Mouse (Mus musculus): ENCODE measurements around the gene Nhej1. TPM values are rescaled to one million over a fixed set of nuclear protein-coding genes. Genes with fewer than 3 reads are reported as not detected.

Nhej1 gene
- polyA plus RNA-seq, 1 experiment from 2014 or later: 10.2 TPM

DNA sequence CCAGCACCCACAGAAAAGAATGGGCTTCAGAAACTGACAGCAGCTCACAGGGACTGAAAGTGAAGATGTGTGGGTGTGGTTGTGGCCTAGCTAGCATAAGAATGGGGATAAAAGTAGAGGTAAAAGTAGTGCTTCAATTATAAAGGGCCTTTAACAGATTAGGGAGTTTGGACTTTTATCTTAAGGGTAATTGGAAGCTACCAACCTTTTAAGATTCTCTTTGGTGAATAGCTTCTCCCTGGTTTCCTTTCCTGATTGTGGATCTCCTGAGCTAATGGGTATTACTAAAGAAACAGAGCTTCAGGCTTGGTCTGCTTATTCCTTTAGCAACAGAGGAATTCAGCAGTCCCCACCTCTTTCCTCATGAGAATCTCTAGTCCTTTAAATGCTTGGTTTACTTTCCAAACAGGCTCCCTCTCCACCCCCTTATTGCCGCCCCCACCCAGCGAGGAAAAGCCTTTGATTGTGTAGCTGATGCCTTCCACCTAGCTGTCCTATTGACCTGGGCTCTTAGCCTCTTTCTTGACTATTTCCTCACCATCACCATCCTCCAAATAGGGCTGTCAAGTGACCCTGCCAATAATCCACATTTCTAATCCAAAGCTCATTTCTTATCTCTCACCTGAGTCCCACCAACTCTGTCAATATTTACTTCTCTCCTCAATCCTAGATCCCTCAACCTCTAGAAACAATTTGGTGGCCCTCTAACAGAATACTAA, 97.8 kb downstream of the Nhej1 start:
- Histone ChIP-seq H3K9ac (ENCODE audit: low read depth, low read length) (no peak overlapping the region), H3K27me3 (replicated peaks; ENCODE audit: control insufficient read depth, insufficient read depth, low read length) (no peaks in the 10 kb centered on the region), H3K4me2 (ENCODE audit: low read depth, low read length) (no peak overlapping the region), H3K4me1 (ENCODE audit: control insufficient read depth, insufficient read depth, low read length) (peaks cover 9% of the 10 kb centered on the region; the same call in 1 of the 2 replicates), H3K4me3 (ENCODE audit: low read length) (no peak overlapping the region), H3K27ac (ENCODE audit: low read length) (no peak overlapping the region), H3K36me3 (ENCODE audit: control insufficient read depth, insufficient read depth, low read length) (no peaks in the 10 kb centered on the region), H3K9me3 (ENCODE audit: control insufficient read depth, low read length) (no peaks in the 10 kb centered on the region)
- 0 out of 2 replicates have a peak, but pooled peaks have one; percentile 27 for ATAC-seq
- 42% methylated on average over 2 of the region's 2 CpGs for WGBS

DNA sequence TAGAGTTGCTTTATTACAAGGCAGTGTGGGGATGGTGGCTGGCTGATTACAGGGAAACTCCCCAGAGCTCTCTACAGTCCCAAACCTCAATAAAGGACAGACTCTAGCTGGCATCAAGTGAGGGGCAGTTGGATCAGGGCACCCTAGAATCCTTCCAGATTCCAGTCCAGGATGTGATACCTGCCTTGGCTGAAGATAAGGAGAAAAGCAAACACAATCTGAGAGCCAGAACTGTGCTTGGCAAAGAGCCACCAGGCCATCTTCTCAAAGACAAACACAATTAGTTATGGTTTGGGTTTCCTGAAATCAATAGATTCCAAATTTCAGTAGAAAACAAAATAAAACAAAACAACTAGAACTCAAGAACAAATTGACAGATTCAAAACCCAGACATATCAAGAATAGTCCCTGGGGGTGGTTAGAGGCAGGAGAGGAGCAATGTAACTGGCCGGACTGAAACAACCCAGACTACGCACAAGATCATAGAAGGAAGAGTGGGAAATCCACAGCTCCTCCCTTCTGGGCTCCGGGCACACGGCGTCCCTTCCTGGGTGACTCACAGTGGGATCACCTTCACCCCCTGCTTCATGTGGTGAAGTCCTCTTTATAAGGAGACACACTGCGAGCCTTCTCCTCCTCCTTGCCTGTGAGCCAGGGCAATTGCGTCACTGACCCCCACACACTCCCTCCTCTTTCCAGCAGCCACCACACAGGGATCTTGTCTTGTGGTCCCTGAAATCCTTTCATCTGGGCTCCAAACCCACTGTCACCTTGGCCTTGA, 100.4 kb downstream of the Nhej1 start:
- peak; percentile 59; the same call in 1 of the 2 replicates for ATAC-seq
- H3K9me3 ChIP-seq (ENCODE audit: control insufficient read depth, low read length): no peaks in the 10 kb centered on the region
- H3K36me3 ChIP-seq (ENCODE audit: control insufficient read depth, insufficient read depth, low read length): no peaks in the 10 kb centered on the region
- no peak overlapping the region; the same call in 1 of the 2 replicates for H3K27ac ChIP-seq (ENCODE audit: low read length)
- no peak overlapping the region for H3K4me2 ChIP-seq (ENCODE audit: low read depth, low read length)
- H3K9ac ChIP-seq (ENCODE audit: low read depth, low read length): no peak overlapping the region
- no peak overlapping the region for H3K4me3 ChIP-seq (ENCODE audit: low read length)
- peaks cover 12% of the 10 kb centered on the region; the same call in 1 of the 2 replicates for H3K4me1 ChIP-seq (ENCODE audit: control insufficient read depth, insufficient read depth, low read length)
- no peaks in the 10 kb centered on the region for H3K27me3 ChIP-seq (replicated peaks; ENCODE audit: control insufficient read depth, insufficient read depth, low read length)
- WGBS: 48% methylated on average over 7 of the region's 7 CpGs

DNA sequence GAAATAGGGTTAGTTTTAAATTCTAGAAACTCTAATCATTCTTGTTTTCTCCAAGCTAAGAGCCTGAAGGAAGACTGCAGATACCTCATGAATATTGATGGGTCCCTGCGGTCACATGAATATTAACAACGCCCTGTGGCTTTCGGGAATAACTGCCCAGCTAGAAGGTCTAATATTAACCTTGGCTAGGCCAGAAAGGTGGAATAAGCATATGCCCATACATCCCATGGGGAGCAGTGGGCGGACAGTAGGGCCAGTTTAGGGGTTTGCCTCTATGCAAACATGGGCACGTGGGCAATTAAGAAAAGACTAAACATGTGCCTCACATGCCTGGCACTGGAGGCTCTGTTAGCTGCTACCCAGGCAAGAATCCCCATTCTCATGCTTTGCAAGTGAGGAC, 102.8 kb downstream of the Nhej1 start:
- no peaks in the 10 kb centered on the region for H3K27me3 ChIP-seq (replicated peaks; ENCODE audit: control insufficient read depth, insufficient read depth, low read length)
- H3K4me1 ChIP-seq (ENCODE audit: control insufficient read depth, insufficient read depth, low read length): peaks cover 12% of the 10 kb centered on the region; the same call in 1 of the 2 replicates
- no peak for ATAC-seq
- H3K4me2 ChIP-seq (ENCODE audit: low read depth, low read length): no peak overlapping the region
- no peak overlapping the region for H3K27ac ChIP-seq (ENCODE audit: low read length)
- H3K9ac ChIP-seq (ENCODE audit: low read depth, low read length): no peak overlapping the region
- no peaks in the 10 kb centered on the region for H3K9me3 ChIP-seq (ENCODE audit: control insufficient read depth, low read length)
- 63% methylated on average over 5 of the region's 5 CpGs for WGBS
- H3K4me3 ChIP-seq (ENCODE audit: low read length): no peak overlapping the region
- H3K36me3 ChIP-seq (ENCODE audit: control insufficient read depth, insufficient read depth, low read length): no peaks in the 10 kb centered on the region

DNA sequence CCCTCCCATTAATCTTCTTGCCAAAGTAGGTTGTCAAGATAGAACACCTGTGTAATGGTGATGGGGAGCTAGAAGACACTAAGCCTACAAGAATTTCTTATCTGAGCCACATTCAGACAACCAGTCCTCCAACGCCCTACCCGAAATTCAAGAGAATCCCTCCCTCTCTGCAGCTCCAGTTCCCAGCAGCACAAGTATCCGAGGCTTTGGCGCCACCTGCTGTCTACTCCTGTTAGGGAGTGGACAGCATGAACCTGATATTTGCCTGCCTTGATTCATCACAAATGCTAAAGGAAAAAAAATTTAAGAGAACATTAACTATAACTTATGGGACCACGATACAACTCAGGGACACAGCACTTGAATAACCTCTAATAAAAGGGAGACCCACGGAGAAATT, 108.2 kb downstream of the Nhej1 start:
- Histone ChIP-seq H3K27me3 (replicated peaks; ENCODE audit: control insufficient read depth, insufficient read depth, low read length) (no peaks in the 10 kb centered on the region), H3K4me3 (ENCODE audit: low read length) (no peak overlapping the region), H3K9ac (ENCODE audit: low read depth, low read length) (no peak overlapping the region), H3K9me3 (ENCODE audit: control insufficient read depth, low read length) (no peaks in the 10 kb centered on the region), H3K27ac (ENCODE audit: low read length) (no peak overlapping the region), H3K4me2 (ENCODE audit: low read depth, low read length) (no peak overlapping the region), H3K4me1 (ENCODE audit: control insufficient read depth, insufficient read depth, low read length) (peaks cover 5% of the 10 kb centered on the region; the same call in 1 of the 2 replicates), H3K36me3 (ENCODE audit: control insufficient read depth, insufficient read depth, low read length) (no peaks in the 10 kb centered on the region)
- WGBS: 3% methylated on average over 6 of the region's 6 CpGs
- peak; percentile 63 for ATAC-seq

DNA sequence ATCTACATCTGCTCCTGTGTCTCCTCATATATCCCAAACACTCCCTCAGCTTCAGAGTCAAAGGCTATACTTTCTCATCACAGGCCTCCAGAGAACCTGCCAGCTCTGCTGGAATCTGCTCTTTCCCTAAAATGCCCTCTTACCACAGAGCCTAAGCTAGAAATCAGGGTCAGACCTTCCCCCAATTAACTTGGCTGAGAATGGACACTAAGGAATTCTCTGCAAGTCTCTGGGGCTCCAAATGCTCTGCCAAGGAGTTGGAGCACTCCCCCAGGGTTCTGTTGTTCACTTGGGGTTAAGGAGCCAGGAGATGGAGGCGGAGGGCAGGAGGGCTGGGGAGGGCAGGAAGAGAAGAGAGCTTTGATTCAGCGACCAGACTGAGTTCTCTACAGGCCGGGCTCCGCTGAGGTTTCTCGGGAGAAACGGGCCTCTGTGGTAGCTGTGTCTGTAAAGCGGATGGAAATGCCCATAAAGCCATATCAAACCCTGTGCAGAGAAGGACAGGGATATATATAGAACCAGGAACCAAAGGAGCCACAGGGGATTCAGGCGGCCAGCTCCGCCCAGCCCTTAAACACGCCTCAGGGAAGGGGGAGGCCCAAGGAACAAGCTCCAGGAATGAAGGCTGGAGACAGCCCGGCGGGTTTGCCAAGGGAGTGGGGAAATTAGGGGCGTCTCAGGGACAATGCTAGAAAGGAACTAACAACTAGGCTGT, 109.3 kb downstream of the Nhej1 start:
- H3K4me3 ChIP-seq (ENCODE audit: low read length): peak overlapping the region; percentile 18
- H3K27me3 ChIP-seq (replicated peaks; ENCODE audit: control insufficient read depth, insufficient read depth, low read length): no peaks in the 10 kb centered on the region
- H3K9me3 ChIP-seq (ENCODE audit: control insufficient read depth, low read length): no peaks in the 10 kb centered on the region
- peak overlapping the region; percentile 35; the same call in 1 of the 2 replicates for H3K9ac ChIP-seq (ENCODE audit: low read depth, low read length)
- peak overlapping the region; percentile 42 for H3K4me2 ChIP-seq (ENCODE audit: low read depth, low read length)
- peaks cover 6% of the 10 kb centered on the region; the same call in 1 of the 2 replicates for H3K4me1 ChIP-seq (ENCODE audit: control insufficient read depth, insufficient read depth, low read length)
- H3K36me3 ChIP-seq (ENCODE audit: control insufficient read depth, insufficient read depth, low read length): no peaks in the 10 kb centered on the region
- peak; percentile 79 for ATAC-seq
- peak overlapping the region; percentile 17; the same call in 1 of the 2 replicates for H3K27ac ChIP-seq (ENCODE audit: low read length)
- WGBS: 15% methylated on average over 13 of the region's 13 CpGs

DNA sequence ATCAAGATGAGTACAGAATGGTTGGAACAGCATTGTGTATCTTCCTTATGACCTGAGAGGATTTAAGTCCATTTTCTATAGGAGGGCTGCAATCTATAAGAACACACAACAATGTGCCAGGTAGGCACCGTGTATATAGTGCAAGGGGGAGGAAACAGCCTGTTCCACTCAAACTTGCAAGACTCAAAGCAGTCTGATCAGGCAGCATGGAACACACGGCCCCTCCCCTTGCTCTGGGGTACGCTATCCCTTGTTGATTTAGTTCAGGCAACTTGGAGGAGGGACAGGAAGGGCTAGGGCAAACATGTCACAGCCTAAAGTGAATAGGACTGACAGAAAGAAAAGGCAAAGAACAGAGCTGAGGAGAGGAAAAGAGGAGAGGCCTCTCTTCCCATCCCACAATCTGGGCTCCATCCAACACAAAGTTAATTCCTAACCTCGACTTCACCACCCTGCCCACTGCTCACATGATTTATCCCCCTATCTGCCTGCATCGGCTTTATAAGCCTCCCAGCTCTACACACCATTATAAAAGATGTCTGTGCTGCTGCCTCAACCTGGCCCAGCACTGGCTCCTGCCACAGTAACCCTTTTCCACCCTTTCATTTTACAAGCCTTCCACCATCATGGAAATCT, 110.7 kb downstream of the Nhej1 start:
- Histone ChIP-seq H3K9ac (ENCODE audit: low read depth, low read length) (no peak overlapping the region), H3K36me3 (ENCODE audit: control insufficient read depth, insufficient read depth, low read length) (no peaks in the 10 kb centered on the region), H3K9me3 (ENCODE audit: control insufficient read depth, low read length) (no peaks in the 10 kb centered on the region), H3K4me2 (ENCODE audit: low read depth, low read length) (no peak overlapping the region), H3K27ac (ENCODE audit: low read length) (no peak overlapping the region), H3K4me3 (ENCODE audit: low read length) (no peak overlapping the region), H3K4me1 (ENCODE audit: control insufficient read depth, insufficient read depth, low read length) (peaks cover 6% of the 10 kb centered on the region; the same call in 1 of the 2 replicates), H3K27me3 (replicated peaks; ENCODE audit: control insufficient read depth, insufficient read depth, low read length) (no peaks in the 10 kb centered on the region)
- WGBS: 22% methylated on average over 5 of the region's 5 CpGs
- ATAC-seq: peak; percentile 51

DNA sequence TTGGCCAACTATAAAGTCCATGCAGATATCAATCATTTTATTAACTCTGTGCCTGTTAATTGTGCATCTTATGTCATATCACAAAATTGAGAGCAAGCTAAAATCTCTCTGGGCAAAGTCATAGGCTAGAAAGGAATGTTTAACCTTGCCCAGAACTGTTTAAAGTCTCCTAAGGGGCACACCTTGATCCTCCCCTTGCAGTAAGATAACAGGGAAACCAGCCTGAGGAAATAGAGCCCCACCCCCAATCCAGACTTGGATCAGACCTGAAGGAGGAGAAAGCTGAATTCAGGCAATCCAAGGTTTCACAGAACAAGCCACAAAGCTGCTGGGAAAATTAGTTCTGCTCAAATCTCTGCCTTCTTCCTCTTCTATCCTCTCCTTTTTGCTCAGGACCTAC, 114.2 kb downstream of the Nhej1 start:
- ATAC-seq: peak; percentile 69

DNA sequence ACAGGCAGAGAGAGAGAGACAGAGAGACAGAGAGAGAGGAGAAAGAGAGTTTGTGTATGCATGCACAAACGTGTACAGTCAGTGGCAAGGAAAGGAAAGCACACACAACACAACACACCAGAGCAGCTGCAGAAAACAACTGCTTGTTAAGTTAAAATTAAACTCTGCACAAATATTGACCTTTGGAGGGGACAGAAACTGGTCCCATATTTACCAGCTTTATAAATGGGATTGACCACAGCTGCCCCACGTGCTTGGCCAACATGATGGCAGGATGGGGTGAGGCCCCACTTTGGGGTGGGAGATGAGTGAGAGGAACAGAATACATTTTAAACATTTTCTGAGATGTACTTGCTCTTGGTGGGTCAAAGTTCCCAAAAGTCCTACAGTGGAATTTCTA, 114.8 kb downstream of the Nhej1 start:
- WGBS: 40% methylated on average over 2 of the region's 2 CpGs
- H3K9ac ChIP-seq (ENCODE audit: low read depth, low read length): no peak overlapping the region
- no peak overlapping the region for H3K27ac ChIP-seq (ENCODE audit: low read length)
- H3K4me2 ChIP-seq (ENCODE audit: low read depth, low read length): no peak overlapping the region
- H3K4me3 ChIP-seq (ENCODE audit: low read length): no peak overlapping the region
- no peak for ATAC-seq
- H3K9me3 ChIP-seq (ENCODE audit: control insufficient read depth, low read length): no peaks in the 10 kb centered on the region
- no peaks in the 10 kb centered on the region for H3K27me3 ChIP-seq (replicated peaks; ENCODE audit: control insufficient read depth, insufficient read depth, low read length)
- H3K4me1 ChIP-seq (ENCODE audit: control insufficient read depth, insufficient read depth, low read length): peaks cover 10% of the 10 kb centered on the region
- no peaks in the 10 kb centered on the region for H3K36me3 ChIP-seq (ENCODE audit: control insufficient read depth, insufficient read depth, low read length)

More for the DNA sequence above, 114.2 kb downstream of the Nhej1 start:
- no peak overlapping the region for H3K27ac ChIP-seq (ENCODE audit: low read length)
- H3K4me2 ChIP-seq (ENCODE audit: low read depth, low read length): no peak overlapping the region
- no peaks in the 10 kb centered on the region for H3K9me3 ChIP-seq (ENCODE audit: control insufficient read depth, low read length)
- H3K4me3 ChIP-seq (ENCODE audit: low read length): no peak overlapping the region
- no peak overlapping the region for H3K9ac ChIP-seq (ENCODE audit: low read depth, low read length)
- H3K27me3 ChIP-seq (replicated peaks; ENCODE audit: control insufficient read depth, insufficient read depth, low read length): no peaks in the 10 kb centered on the region
- H3K36me3 ChIP-seq (ENCODE audit: control insufficient read depth, insufficient read depth, low read length): no peaks in the 10 kb centered on the region
- H3K4me1 ChIP-seq (ENCODE audit: control insufficient read depth, insufficient read depth, low read length): peaks cover 7% of the 10 kb centered on the region

DNA sequence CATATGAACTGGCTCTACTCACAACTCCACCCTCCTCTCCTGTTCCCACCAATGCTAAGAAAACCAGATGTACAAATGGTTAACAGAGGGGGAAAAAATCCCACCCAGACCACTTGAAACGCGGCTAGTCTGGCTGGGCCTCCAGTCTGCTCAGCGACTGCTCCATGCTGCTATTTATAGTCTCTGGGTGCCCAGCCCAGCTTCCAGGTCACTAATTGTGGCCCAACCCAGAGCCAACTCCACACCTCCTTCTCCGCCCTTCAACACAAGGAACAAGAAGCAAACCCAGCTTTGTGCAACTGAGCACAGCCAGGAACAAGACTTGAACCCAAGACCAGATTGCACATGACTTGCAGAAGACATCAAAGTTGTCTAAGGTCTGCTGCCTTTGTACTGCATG, 119.0 kb downstream of the Nhej1 start:
- Histone ChIP-seq H3K4me2 (ENCODE audit: low read depth, low read length) (no peak overlapping the region), H3K4me1 (ENCODE audit: control insufficient read depth, insufficient read depth, low read length) (peaks cover 6% of the 10 kb centered on the region), H3K27me3 (replicated peaks; ENCODE audit: control insufficient read depth, insufficient read depth, low read length) (no peaks in the 10 kb centered on the region), H3K9me3 (ENCODE audit: control insufficient read depth, low read length) (no peaks in the 10 kb centered on the region), H3K9ac (ENCODE audit: low read depth, low read length) (no peak overlapping the region), H3K4me3 (ENCODE audit: low read length) (no peak overlapping the region), H3K27ac (ENCODE audit: low read length) (no peak overlapping the region), H3K36me3 (ENCODE audit: control insufficient read depth, insufficient read depth, low read length) (no peaks in the 10 kb centered on the region)
- peak; percentile 55; the same call in 1 of the 2 replicates for ATAC-seq
- WGBS: 20% methylated on average over 4 of the region's 4 CpGs
